Mouse (Mus musculus) neural tube, embryonic 15.5 days (tissue): ENCODE measurements around the gene Mfn2. TPM values are rescaled to one million over a fixed set of nuclear protein-coding genes. Genes with fewer than 3 reads are reported as not detected.

Experiments
- ATAC-seq: fragments of 200-750 bp; cut with Nextera tagmentation; 2 replicates; pipeline ENCODE4 v1.8.0; 2017; ENCODE audit warnings: mild to moderate bottlenecking, moderate TSS enrichment, moderate library complexity; ENCODE audit not compliant: low FRiP score
- H3K27ac ChIP-seq: fragments of 300-500 bp; sonication (generic); replicated peaks from 2 replicates; pipeline ENCODE4 v1.5.1; 2015; ENCODE audit warnings: mild to moderate bottlenecking, inconsistent platforms
- H3K27me3 ChIP-seq: fragments of 300-500 bp; sonication (generic); replicated peaks from 2 replicates; pipeline ENCODE4 v1.6.1; 2015; ENCODE audit warnings: inconsistent platforms
- H3K36me3 ChIP-seq: fragments of 300-500 bp; sonication (generic); 2 replicates; pipeline ENCODE4 v1.6.1; 2015; ENCODE audit warnings: inconsistent platforms
- H3K4me1 ChIP-seq: fragments of 300-500 bp; sonication (generic); 2 replicates; pipeline ENCODE4 v1.6.1; 2015; ENCODE audit warnings: inconsistent platforms
- H3K4me2 ChIP-seq: fragments of 300-500 bp; sonication (generic); 2 replicates; pipeline ENCODE4 v1.6.1; 2015; ENCODE audit warnings: inconsistent platforms, mild to moderate bottlenecking, moderate library complexity
- H3K4me3 ChIP-seq: fragments of 300-500 bp; sonication (generic); replicated peaks from 2 replicates; pipeline ENCODE4 v1.5.1; 2015; ENCODE audit warnings: mild to moderate bottlenecking, inconsistent platforms
- H3K9ac ChIP-seq: fragments of 300-500 bp; sonication (generic); replicated peaks from 2 replicates; pipeline ENCODE4 v1.6.1; 2015; ENCODE audit warnings: mild to moderate bottlenecking, inconsistent platforms
- H3K9me3 ChIP-seq: fragments of 300-500 bp; sonication (generic); replicated peaks from 2 replicates; pipeline ENCODE4 v1.6.1; 2016; ENCODE audit warnings: inconsistent platforms
- WGBS: fragments of 180-500 bp; shearing (Covaris S2); methylation state at CpG from one replicate; pipeline ENCODE4 v1.1.7; 2015; ENCODE audit warnings: mixed read lengths; 5-methylcytosine and 5-hydroxymethylcytosine counted together
- polyA plus RNA-seq: library from polyadenylated mRNA; unstranded; fragments of >200 nt; fragmentation: Nextera tagmentation; extraction: Ambion mirVana; gene quantifications from 2 replicates; pipeline ENCODE4 v1.2.1, GENCODE M21; 2015

Gene Mfn2
- 89.9 and 100 TPM in 2 replicates for polyA plus RNA-seq

GRCm38 (mm10) chr4:147904313-147905089 is at the start of gene Mfn2:
TSS of gene Mfn2 (minus strand) at chr4:147904704.
- under 1% methylated on average over 55 of the region's 59 CpGs for WGBS
- Histone ChIP-seq H3K9ac (peak within 1 kb of the TSS; percentile 81), H3K9me3 (no peaks in the 10 kb centered on the region), H3K27me3 (no peaks in the 10 kb centered on the region), H3K4me2 (peak within 1 kb of the TSS; percentile 68), H3K36me3 (peaks cover 28% of the 10 kb centered on the region), H3K27ac (peak within 1 kb of the TSS; percentile 94), H3K4me1 (peaks cover 25% of the 10 kb centered on the region), H3K4me3 (peak within 1 kb of the TSS; percentile 64)
- ATAC-seq = peak; percentile 95

DNA sequence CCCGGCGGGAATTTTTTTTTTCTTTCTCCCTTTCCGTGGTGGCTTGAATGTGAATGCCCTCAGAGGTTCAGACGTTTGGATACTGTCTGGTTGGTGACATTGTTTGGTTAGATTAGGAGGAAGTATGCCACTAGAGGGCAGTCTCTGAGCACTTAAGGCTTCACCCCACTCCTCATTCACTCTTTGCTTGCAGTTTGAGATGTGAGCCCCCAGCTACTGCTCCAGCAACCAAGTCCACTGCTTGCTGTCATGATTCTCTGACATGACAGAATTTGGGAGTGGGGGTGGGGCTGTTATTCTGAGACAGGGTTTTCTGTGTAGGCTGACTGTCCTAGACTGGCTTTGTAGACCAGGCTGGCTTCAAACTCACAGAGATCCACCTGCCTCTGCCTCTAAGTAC is 49.1 kb upstream of the Mfn2 start:
- 0 out of 2 replicates have a peak, but pooled peaks have one; percentile 41 for ATAC-seq
- H3K27ac ChIP-seq = no peak overlapping the region
- H3K9me3 ChIP-seq = no peaks in the 10 kb centered on the region
- no peaks in the 10 kb centered on the region for H3K27me3 ChIP-seq
- no peak overlapping the region for H3K4me2 ChIP-seq
- no peak overlapping the region for H3K4me3 ChIP-seq
- H3K4me1 ChIP-seq = no peaks in the 10 kb centered on the region
- no peak overlapping the region for H3K9ac ChIP-seq
- H3K36me3 ChIP-seq = peaks cover 8% of the 10 kb centered on the region
- 6% methylated on average over 4 of the region's 4 CpGs for WGBS

- Histone ChIP-seq H3K4me3 (no peak overlapping the region), H3K4me2 (no peak overlapping the region), H3K27ac (no peak overlapping the region), H3K9me3 (no peaks in the 10 kb centered on the region), H3K9ac (no peak overlapping the region), H3K27me3 (no peaks in the 10 kb centered on the region), H3K36me3 (peaks cover 55% of the 10 kb centered on the region), H3K4me1 (peaks cover 23% of the 10 kb centered on the region)
- no peak for ATAC-seq
- WGBS = 88% methylated on average over 2 of the region's 2 CpGs
Measured at GRCm38 (mm10) chr4:147947511-147947910, 43.0 kb upstream of the Mfn2 start.

- Histone ChIP-seq H3K4me2 (peak overlapping the region; percentile 99), H3K9ac (no peak overlapping the region)
Measured at GRCm38 (mm10) chr4:147943005-147943404, 38.5 kb upstream of the Mfn2 start.

GRCm38 (mm10) chr4:147941045-147942020 is 36.8 kb upstream of the Mfn2 start:
- Histone ChIP-seq H3K4me1 (peaks cover 44% of the 10 kb centered on the region), H3K9me3 (no peaks in the 10 kb centered on the region), H3K9ac (peak overlapping the region; percentile 89), H3K4me2 (peak overlapping the region; percentile 99), H3K27me3 (no peaks in the 10 kb centered on the region), H3K4me3 (peak overlapping the region; percentile 88), H3K36me3 (peaks cover 28% of the 10 kb centered on the region), H3K27ac (peak overlapping the region; percentile 78)
- peak; percentile 67 for ATAC-seq
- WGBS = 7% methylated on average over 71 of the region's 88 CpGs

More at GRCm38 (mm10) chr4:147943005-147943404, 38.5 kb upstream of the Mfn2 start:
- ATAC-seq = no peak
- H3K36me3 ChIP-seq = peaks cover 43% of the 10 kb centered on the region
- 96% methylated on average over 1 of the region's 1 CpGs for WGBS
- H3K4me1 ChIP-seq = peaks cover 43% of the 10 kb centered on the region
- H3K27ac ChIP-seq = no peak overlapping the region
- no peaks in the 10 kb centered on the region for H3K9me3 ChIP-seq
- no peaks in the 10 kb centered on the region for H3K27me3 ChIP-seq
- 0 out of 2 replicates have a peak overlapping the region, but pooled peaks have one; percentile 88 for H3K4me3 ChIP-seq

DNA sequence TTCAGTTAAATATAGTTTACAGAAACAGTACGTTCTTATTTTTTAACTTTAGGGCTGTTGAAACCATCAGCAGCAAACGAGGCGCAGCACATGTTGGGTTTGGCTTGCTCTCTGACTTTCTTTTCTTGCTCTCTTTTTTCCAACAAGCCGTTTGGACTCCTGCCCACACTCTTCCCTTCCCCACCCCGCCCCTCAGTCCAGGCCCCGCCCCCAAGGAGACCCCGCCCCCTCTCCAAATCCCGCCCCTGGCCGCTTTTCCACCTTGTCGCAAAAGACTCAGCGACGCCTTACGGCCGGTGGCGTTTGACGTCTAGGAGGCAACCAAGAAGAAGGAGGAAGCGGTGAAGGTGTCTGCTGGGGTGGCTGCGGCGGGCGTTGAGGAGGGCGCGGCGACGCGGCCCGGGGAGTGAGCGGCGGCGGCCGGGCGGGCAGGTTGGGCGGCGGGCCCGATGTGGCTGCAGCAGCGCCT is 36.1 kb upstream of the Mfn2 start, which contains the start of gene 2510039O18Rik:
Gene 2510039O18Rik, plus strand, starts transcription at position 320 of the 469 bp plus-strand sequence.
- 3% methylated on average over 23 of the region's 35 CpGs for WGBS
- Histone ChIP-seq H3K27me3 (no peaks in the 10 kb centered on the region), H3K27ac (peak within 1 kb of the TSS; percentile 78), H3K4me2 (peak within 1 kb of the TSS; percentile 99), H3K9ac (peak within 1 kb of the TSS; percentile 89), H3K36me3 (peaks cover 21% of the 10 kb centered on the region), H3K9me3 (no peaks in the 10 kb centered on the region), H3K4me3 (peak within 1 kb of the TSS; percentile 88), H3K4me1 (peaks cover 45% of the 10 kb centered on the region)
- ATAC-seq = peak; percentile 63

GRCm38 (mm10) chr4:147940111-147940510 is 35.6 kb upstream of the Mfn2 start:
- 48% methylated on average over 9 of the region's 9 CpGs for WGBS
- 0 out of 2 replicates have a peak, but pooled peaks have one; percentile 9 for ATAC-seq

GRCm38 (mm10) chr4:147938148-147939096 is 33.9 kb upstream of the Mfn2 start:
- no peaks in the 10 kb centered on the region for H3K27me3 ChIP-seq
- 70% methylated on average over 14 of the region's 14 CpGs for WGBS
- no peak for ATAC-seq
- H3K36me3 ChIP-seq = no peaks in the 10 kb centered on the region; the same call in 1 of the 2 replicates
- H3K4me1 ChIP-seq = peaks cover 40% of the 10 kb centered on the region
- H3K27ac ChIP-seq = 0 out of 2 replicates have a peak overlapping the region, but pooled peaks have one; percentile 65
- no peak overlapping the region for H3K9ac ChIP-seq
- H3K9me3 ChIP-seq = no peaks in the 10 kb centered on the region
- no peak overlapping the region for H3K4me2 ChIP-seq
- no peak overlapping the region for H3K4me3 ChIP-seq

More at GRCm38 (mm10) chr4:147940111-147940510, 35.6 kb upstream of the Mfn2 start:
- H3K27ac ChIP-seq = peak overlapping the region; percentile 65
- H3K27me3 ChIP-seq = no peaks in the 10 kb centered on the region
- peaks cover 16% of the 10 kb centered on the region for H3K36me3 ChIP-seq
- no peaks in the 10 kb centered on the region for H3K9me3 ChIP-seq
- no peak overlapping the region for H3K9ac ChIP-seq
- H3K4me1 ChIP-seq = peaks cover 42% of the 10 kb centered on the region
- H3K4me2 ChIP-seq = peak overlapping the region; percentile 99
- peak overlapping the region; percentile 88; the same call in 1 of the 2 replicates for H3K4me3 ChIP-seq

GRCm38 (mm10) chr4:147937486-147937885 is 33.0 kb upstream of the Mfn2 start:
- Histone ChIP-seq H3K9ac (no peak overlapping the region), H3K4me2 (no peak overlapping the region), H3K27me3 (no peaks in the 10 kb centered on the region), H3K9me3 (no peaks in the 10 kb centered on the region), H3K4me3 (no peak overlapping the region), H3K27ac (no peak overlapping the region), H3K4me1 (peaks cover 30% of the 10 kb centered on the region), H3K36me3 (no peaks in the 10 kb centered on the region)
- ATAC-seq = no peak
- 68% methylated on average over 5 of the region's 5 CpGs for WGBS

GRCm38 (mm10) chr4:147937021-147937420 is 32.5 kb upstream of the Mfn2 start:
- Histone ChIP-seq H3K27ac (no peak overlapping the region), H3K4me1 (peaks cover 26% of the 10 kb centered on the region), H3K27me3 (no peaks in the 10 kb centered on the region), H3K4me3 (peak overlapping the region; percentile 53), H3K36me3 (no peaks in the 10 kb centered on the region), H3K9me3 (no peaks in the 10 kb centered on the region), H3K9ac (peak overlapping the region; percentile 59), H3K4me2 (peak overlapping the region; percentile 85)
- WGBS = 56% methylated on average over 3 of the region's 3 CpGs
- ATAC-seq = no peak
